Mouse (Mus musculus) adrenal gland, adult 2 months (tissue): ENCODE measurements around the gene Gm21693. TPM values are rescaled to one million over a fixed set of nuclear protein-coding genes. Genes with fewer than 3 reads are reported as not detected.
"Not testable (repeated sequence)": the region's sequence is repeated elsewhere in the genome, so short reads cannot be mapped to it uniquely, and the experiment has no call there.

Source experiments
- DNase-seq: peaks from one replicate; pipeline ENCODE4 v3.0.0; 2021
- long read RNA-seq: library from polyadenylated mRNA; stranded (forward); transcript quantifications from one replicate; pipeline ENCODE4 v2.0.0, GENCODE M21; 2021
- polyA plus RNA-seq: library from polyadenylated mRNA; depleted of rRNA; stranded (reverse); fragments of >200 nt; gene quantifications from 2 replicates; pipeline ENCODE4 v1.2.3, GENCODE M21; 2012; rRNA removed
- total RNA-seq, 2 experiments: library from RNA; stranded (reverse); gene quantifications; 2 replicates each; pipeline ENCODE4 v1.2.3; 2021

Gene Gm21693
- total RNA-seq (not detected), polyA plus RNA-seq (not detected in 2 replicates)
- long read RNA-seq, result 0 reads

- not testable (repeated sequence) for DNase-seq
Observed at GRCm38 (mm10) chrY:3345229-3345628, at the start of gene Gm21693. Gene Gm21693 (minus strand): TSS chrY:3345329.

- not testable (repeated sequence) for DNase-seq
Observed at GRCm38 (mm10) chrY:3340661-3341060, 4.5 kb downstream of the Gm21693 start.

GRCm38 (mm10) chrY:3306349-3306748, 38.8 kb downstream of the Gm21693 start, which contains the start of gene Gm21677:
Gene Gm21677 (minus strand): TSS chrY:3306449.
- not testable (repeated sequence) for DNase-seq

Other genes starting within 250 kb of the Gm21693 start
- not detected for gene Gm21677, start 38.9 kb downstream of the Gm21693 start, total RNA-seq
- gene Gm21677, start 38.9 kb downstream of the Gm21693 start, polyA plus RNA-seq, result not detected in 2 replicates
- gene Gm21704, start 64.8 kb upstream of the Gm21693 start, total RNA-seq, result not detected
- not detected in 2 replicates for gene Gm21704, start 64.8 kb upstream of the Gm21693 start, polyA plus RNA-seq
- gene Gm21708, start 64.8 kb upstream of the Gm21693 start, total RNA-seq, result not detected
- gene Gm21708, start 64.8 kb upstream of the Gm21693 start, polyA plus RNA-seq, result not detected in 2 replicates